Mouse (Mus musculus) A20 (cell line): ENCODE measurements at regions not wholly inside any gene's neighbourhood (a gene's known extent, or its start where the extent isn't known, plus 50 kb on each side); places are given as distances from the start of the nearest gene placed in this dataset.

Experiments
- DNase-seq: peaks from one replicate; pipeline ENCODE4 v3.0.0-alpha.2; 2011; ENCODE audit warnings: low read depth, low spot score

- DNase-seq, result no peak
Measured at GRCm38 (mm10) chr12:56275556-56276242, 70.0 kb downstream of the Mbip start.

GRCm38 (mm10) chr12:56265049-56265448 is 80.6 kb downstream of the Mbip start:
- no peak for DNase-seq

GRCm38 (mm10) chr12:56261471-56261870 is 84.2 kb downstream of the Mbip start:
- DNase-seq, result no peak

GRCm38 (mm10) chr12:56258401-56259050 is 87.2 kb downstream of the Mbip start:
- no peak for DNase-seq

- peak; percentile 40 for DNase-seq
Measured at GRCm38 (mm10) chr12:56256243-56256881, 89.3 kb downstream of the Mbip start.

- DNase-seq, result no peak
Measured at GRCm38 (mm10) chr12:56252612-56253444, 92.9 kb downstream of the Mbip start.

- no peak for DNase-seq
Measured at GRCm38 (mm10) chr12:56250262-56250661, 95.4 kb downstream of the Mbip start.

- DNase-seq, result no peak
Measured at GRCm38 (mm10) chr12:56246406-56246805, 99.3 kb downstream of the Mbip start.

- no peak for DNase-seq
Measured at GRCm38 (mm10) chr12:56242803-56243202, 102.9 kb downstream of the Mbip start.

GRCm38 (mm10) chr12:56241735-56242134 is 104.0 kb downstream of the Mbip start:
- peak; percentile 77 for DNase-seq

GRCm38 (mm10) chr12:56240206-56240605 is 105.5 kb downstream of the Mbip start:
- DNase-seq, result no peak

- no peak for DNase-seq
Measured at GRCm38 (mm10) chr12:56234571-56234970, 111.1 kb downstream of the Mbip start.

GRCm38 (mm10) chr12:56233209-56233608 is 112.5 kb downstream of the Mbip start:
- DNase-seq, result no peak

- no peak for DNase-seq
Measured at GRCm38 (mm10) chr12:56224142-56224895, 121.4 kb downstream of the Mbip start.

GRCm38 (mm10) chr12:56193524-56193923 is 152.2 kb downstream of the Mbip start:
- no peak for DNase-seq

GRCm38 (mm10) chr12:56189562-56189961 is 156.1 kb downstream of the Mbip start:
- DNase-seq, result no peak

GRCm38 (mm10) chr12:56160736-56161135 is 185.0 kb downstream of the Mbip start:
- no peak for DNase-seq

GRCm38 (mm10) chr12:56144359-56144758 is 201.3 kb downstream of the Mbip start:
- no peak for DNase-seq

GRCm38 (mm10) chr12:56143789-56144188 is 201.9 kb downstream of the Mbip start:
- no peak for DNase-seq

- DNase-seq, result no peak
Measured at GRCm38 (mm10) chr12:56114446-56114845, 231.2 kb downstream of the Mbip start.

- DNase-seq, result no peak
Measured at GRCm38 (mm10) chr12:56081406-56081805, 245.3 kb downstream of the Brms1l start.
